Mouse (Mus musculus): ENCODE measurements around the gene Guca2a. TPM values are rescaled to one million over a fixed set of nuclear protein-coding genes. Genes with fewer than 3 reads are reported as not detected.
"Not testable (repeated sequence)": the region's sequence is repeated elsewhere in the genome, so short reads cannot be mapped to it uniquely, and the experiment has no call there.

The Guca2a gene
- polyA plus RNA-seq, 1 experiment from 2014 or later = not detected

- ATAC-seq (no peak), DNase-seq (no peak)
- TF ChIP-seq EP300 (IDR thresholded peaks at IDR 0.05; ENCODE audit: low read depth) (no peak), CTCF (IDR thresholded peaks at IDR 0.05; ENCODE audit: low read depth) (no peak)
- H3K27me3 ChIP-seq (ENCODE audit: insufficient read depth, low read length) = no peaks in the 10 kb centered on the region
- peaks cover 5% of the 10 kb centered on the region for H3K4me1 ChIP-seq (ENCODE audit: insufficient read depth)
- H3K9ac ChIP-seq (replicated peaks) = no peak overlapping the region
- peaks cover 25% of the 10 kb centered on the region for H3K36me3 ChIP-seq (replicated peaks; ENCODE audit: insufficient read depth, low read length)
- H3K9me3 ChIP-seq (ENCODE audit: low read length) = no peaks in the 10 kb centered on the region
- WGBS (ENCODE audit: insufficient replicate concordance) = 82% methylated on average over 4 of the region's 4 CpGs
- no peak overlapping the region for H3K4me3 ChIP-seq (ENCODE audit: low read depth, low read length)
- no peak overlapping the region for H3K4me2 ChIP-seq (ENCODE audit: low read depth, low read length)
- H3K27ac ChIP-seq (ENCODE audit: low read depth) = no peak overlapping the region
These were observed 10.2 kb upstream of the Guca2a start for GRCm38 (mm10) chr4:119627317-119627716.

GRCm38 (mm10) chr4:119628363-119628762 is 9.1 kb upstream of the Guca2a start:
- not testable (repeated sequence) for H3K4me1 ChIP-seq (ENCODE audit: insufficient read depth); H3K4me2 ChIP-seq (ENCODE audit: low read depth, low read length); H3K9ac ChIP-seq (replicated peaks); DNase-seq; H3K27me3 ChIP-seq (ENCODE audit: insufficient read depth, low read length); H3K27ac ChIP-seq (ENCODE audit: low read depth); H3K9me3 ChIP-seq (ENCODE audit: low read length); H3K4me3 ChIP-seq (ENCODE audit: low read depth, low read length)
- TF ChIP-seq CTCF (IDR thresholded peaks at IDR 0.05; ENCODE audit: low read depth) = peak; percentile 32; the same call in 1 of the 2 replicates
- peaks cover 17% of the 10 kb centered on the region for H3K36me3 ChIP-seq (replicated peaks; ENCODE audit: insufficient read depth, low read length)
- ATAC-seq = 0 out of 2 replicates have a peak, but pooled peaks have one; percentile 43
- WGBS (ENCODE audit: insufficient replicate concordance) = 80% methylated on average over 4 of the region's 4 CpGs

GRCm38 (mm10) chr4:119631115-119631919 is 6.2 kb upstream of the Guca2a start:
- peak overlapping the region; percentile 16; the same call in 1 of the 2 replicates for H3K27ac ChIP-seq (ENCODE audit: low read depth)

GRCm38 (mm10) chr4:119632721-119633120 is 4.8 kb upstream of the Guca2a start:
- 51% methylated on average over 7 of the region's 7 CpGs for WGBS (ENCODE audit: insufficient replicate concordance)
- Histone ChIP-seq H3K36me3 (replicated peaks; ENCODE audit: insufficient read depth, low read length) (peaks cover 6% of the 10 kb centered on the region; the same call in 1 of the 2 replicates), H3K4me2 (ENCODE audit: low read depth, low read length) (no peak overlapping the region), H3K4me1 (ENCODE audit: insufficient read depth) (peaks cover 5% of the 10 kb centered on the region), H3K9ac (replicated peaks) (no peak overlapping the region), H3K27ac (ENCODE audit: low read depth) (no peak overlapping the region), H3K9me3 (ENCODE audit: low read length) (no peaks in the 10 kb centered on the region), H3K4me3 (ENCODE audit: low read depth, low read length) (no peak overlapping the region), H3K27me3 (ENCODE audit: insufficient read depth, low read length) (no peaks in the 10 kb centered on the region)
- TF ChIP-seq CTCF (IDR thresholded peaks at IDR 0.05; ENCODE audit: low read depth) = no peak
- TF ChIP-seq EP300 (IDR thresholded peaks at IDR 0.05; ENCODE audit: low read depth) = no peak
- no peak for ATAC-seq
- no peak for DNase-seq

More at GRCm38 (mm10) chr4:119631115-119631919, 6.2 kb upstream of the Guca2a start:
- H3K4me2 ChIP-seq (ENCODE audit: low read depth, low read length) = no peak overlapping the region
- H3K4me1 ChIP-seq (ENCODE audit: insufficient read depth) = peaks cover 5% of the 10 kb centered on the region
- TF ChIP-seq EP300 (IDR thresholded peaks at IDR 0.05; ENCODE audit: low read depth) (no peak), CTCF (IDR thresholded peaks at IDR 0.05; ENCODE audit: low read depth) (peak; percentile 75)
- no peak overlapping the region; the same call in 1 of the 2 replicates for H3K9ac ChIP-seq (replicated peaks)
- ATAC-seq (peak; percentile 45), DNase-seq (peak; percentile 47)
- no peaks in the 10 kb centered on the region for H3K9me3 ChIP-seq (ENCODE audit: low read length)
- 51% methylated on average over 11 of the region's 11 CpGs for WGBS (ENCODE audit: insufficient replicate concordance)
- H3K27me3 ChIP-seq (ENCODE audit: insufficient read depth, low read length) = no peaks in the 10 kb centered on the region
- peaks cover 6% of the 10 kb centered on the region; the same call in 1 of the 2 replicates for H3K36me3 ChIP-seq (replicated peaks; ENCODE audit: insufficient read depth, low read length)
- no peak overlapping the region for H3K4me3 ChIP-seq (ENCODE audit: low read depth, low read length)

- ATAC-seq = no peak
- peaks cover 6% of the 10 kb centered on the region; the same call in 1 of the 2 replicates for H3K36me3 ChIP-seq (replicated peaks; ENCODE audit: insufficient read depth, low read length)
- H3K27ac ChIP-seq (ENCODE audit: low read depth) = no peak overlapping the region
- H3K4me1 ChIP-seq (ENCODE audit: insufficient read depth) = peaks cover 5% of the 10 kb centered on the region
- TF ChIP-seq CTCF (IDR thresholded peaks at IDR 0.05; ENCODE audit: low read depth) (no peak), EP300 (IDR thresholded peaks at IDR 0.05; ENCODE audit: low read depth) (no peak)
- no peak for DNase-seq
- no peaks in the 10 kb centered on the region for H3K27me3 ChIP-seq (ENCODE audit: insufficient read depth, low read length)
- no peak overlapping the region for H3K4me2 ChIP-seq (ENCODE audit: low read depth, low read length)
- WGBS (ENCODE audit: insufficient replicate concordance) = 67% methylated on average over 7 of the region's 7 CpGs
- no peak overlapping the region for H3K4me3 ChIP-seq (ENCODE audit: low read depth, low read length)
- no peaks in the 10 kb centered on the region for H3K9me3 ChIP-seq (ENCODE audit: low read length)
- no peak overlapping the region for H3K9ac ChIP-seq (replicated peaks)
These were observed 4.2 kb upstream of the Guca2a start for GRCm38 (mm10) chr4:119633342-119633741.

GRCm38 (mm10) chr4:119633948-119634347 is 3.6 kb upstream of the Guca2a start:
- Histone ChIP-seq H3K4me2 (ENCODE audit: low read depth, low read length) (no peak overlapping the region), H3K4me1 (ENCODE audit: insufficient read depth) (peaks cover 5% of the 10 kb centered on the region), H3K36me3 (replicated peaks; ENCODE audit: insufficient read depth, low read length) (peaks cover 6% of the 10 kb centered on the region; the same call in 1 of the 2 replicates), H3K27me3 (ENCODE audit: insufficient read depth, low read length) (no peaks in the 10 kb centered on the region), H3K27ac (ENCODE audit: low read depth) (no peak overlapping the region), H3K4me3 (ENCODE audit: low read depth, low read length) (no peak overlapping the region), H3K9ac (replicated peaks) (no peak overlapping the region), H3K9me3 (ENCODE audit: low read length) (no peaks in the 10 kb centered on the region)
- WGBS (ENCODE audit: insufficient replicate concordance) = 65% methylated on average over 3 of the region's 3 CpGs
- ATAC-seq (no peak), DNase-seq (no peak)
- no peak for TF ChIP-seq EP300 (IDR thresholded peaks at IDR 0.05; ENCODE audit: low read depth)
- TF ChIP-seq CTCF (IDR thresholded peaks at IDR 0.05; ENCODE audit: low read depth) = no peak

Measured in liver, postnatal 0 days (tissue).